Mouse (Mus musculus): ENCODE measurements around the gene Gm4881.
"Not testable (repeated sequence)": the region's sequence is repeated elsewhere in the genome, so short reads cannot be mapped to it uniquely, and the experiment has no call there.

Gene Gm4881

DNA sequence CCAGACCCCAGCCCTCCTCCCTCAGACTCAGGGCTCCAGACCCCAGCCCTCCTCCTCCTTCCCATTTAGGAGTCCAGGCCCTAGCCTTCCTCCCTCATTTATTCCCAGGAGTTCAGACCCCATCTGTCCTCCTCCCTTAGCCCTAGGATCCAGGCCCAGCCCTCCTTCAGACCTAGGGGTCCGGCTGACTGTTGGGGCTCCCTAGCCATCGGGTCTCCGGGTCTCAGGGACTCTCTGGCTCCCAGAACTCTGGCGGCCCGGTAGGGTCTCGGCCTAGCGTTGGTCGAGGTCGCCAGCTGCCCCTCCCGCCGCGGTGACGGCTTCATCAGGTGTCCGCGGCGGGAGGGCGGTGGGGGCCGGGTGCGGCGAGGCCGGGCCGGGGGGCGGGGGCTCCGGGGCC, 9.7 kb upstream of the Gm4881 start:
- no peak for DNase-seq

DNA sequence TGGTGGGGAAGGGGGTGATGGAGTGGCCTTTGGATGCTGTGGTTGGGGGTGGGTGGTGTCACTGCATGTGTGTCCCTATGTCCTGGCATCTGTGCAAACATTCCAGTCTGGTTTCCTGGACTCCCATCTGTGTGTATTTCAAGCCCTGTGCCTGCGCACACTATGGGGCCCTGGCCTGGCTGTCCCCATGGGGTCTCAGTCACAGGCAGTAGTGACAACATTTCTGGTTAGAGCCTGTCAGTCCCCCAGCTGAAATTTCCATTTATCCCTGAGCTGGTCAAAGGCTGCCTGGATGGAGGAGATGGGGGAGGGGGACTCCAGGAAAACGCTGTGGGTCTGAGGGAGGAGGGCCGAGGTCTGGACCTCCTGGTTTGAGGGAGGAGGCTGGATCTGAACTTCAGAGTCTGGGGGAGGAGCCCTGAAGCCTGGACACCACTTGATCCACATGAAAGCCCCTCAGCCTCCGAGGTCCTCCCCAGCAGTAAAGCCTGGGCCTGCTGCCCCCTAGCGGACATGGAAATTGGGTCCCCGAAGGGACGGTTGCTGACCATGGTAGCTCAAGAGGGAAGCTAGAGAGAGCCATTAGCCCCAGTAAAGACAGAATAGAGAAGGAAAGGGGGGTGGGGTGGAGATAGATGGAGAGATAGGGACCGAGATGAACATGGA, 5.8 kb upstream of the Gm4881 start:
- DNase-seq, result peak; percentile 56 to 87

DNA sequence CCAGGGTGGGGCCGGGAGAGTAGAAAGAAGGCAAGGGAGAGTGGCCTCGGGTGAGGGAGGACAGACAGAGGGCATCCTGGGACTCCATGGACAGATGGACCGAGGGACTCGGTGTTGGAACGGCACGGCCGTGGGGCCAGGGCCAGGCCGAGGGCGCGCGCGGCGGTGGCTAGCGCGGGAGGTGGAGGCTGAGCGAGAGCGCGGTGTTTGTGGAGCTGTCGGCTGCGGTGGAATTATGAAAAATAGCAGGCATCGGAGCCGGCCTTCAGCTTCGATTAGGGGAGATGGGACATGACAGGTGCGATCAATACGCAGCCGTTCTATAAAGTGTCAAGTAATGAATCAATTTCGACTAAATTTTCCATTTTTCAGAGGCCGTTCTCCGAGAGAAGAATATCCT, 4.5 kb upstream of the Gm4881 start:
- no peak for DNase-seq

DNA sequence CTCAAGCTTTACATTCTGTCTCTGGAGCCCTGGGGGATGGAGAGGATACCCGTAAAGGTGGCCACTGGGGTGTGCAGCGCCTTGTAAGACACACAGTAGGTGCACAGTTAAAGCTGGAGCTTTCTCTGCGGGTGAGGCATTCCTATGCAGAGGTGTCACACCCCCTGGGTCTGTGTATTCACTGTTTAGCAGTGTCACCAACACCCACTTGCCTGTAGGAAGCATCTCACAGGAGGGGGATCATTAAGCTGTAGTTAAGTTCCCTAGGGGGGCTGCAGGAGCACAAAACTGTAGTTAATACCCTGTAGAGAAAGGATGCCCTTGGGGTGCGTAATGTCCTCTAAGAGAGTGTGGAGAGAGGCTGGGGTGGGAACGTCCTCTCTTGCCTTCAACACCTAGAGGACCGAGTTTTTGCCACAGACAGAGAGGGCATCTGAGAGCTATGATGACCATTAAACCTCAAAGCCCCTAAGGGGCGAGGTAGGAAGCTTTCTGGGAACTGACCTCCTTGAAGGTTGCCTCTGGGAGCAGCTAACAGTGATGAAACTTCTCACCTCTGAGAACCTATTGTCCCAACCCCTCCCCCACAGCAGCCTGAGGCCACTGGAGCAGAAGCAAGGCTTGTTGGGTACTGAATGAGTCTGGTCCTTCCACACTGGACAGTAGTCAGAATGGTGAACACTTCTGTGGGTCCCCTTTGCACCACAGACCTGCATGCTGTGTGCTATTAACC, 3.2 kb upstream of the Gm4881 start:
- DNase-seq, result no peak

DNA sequence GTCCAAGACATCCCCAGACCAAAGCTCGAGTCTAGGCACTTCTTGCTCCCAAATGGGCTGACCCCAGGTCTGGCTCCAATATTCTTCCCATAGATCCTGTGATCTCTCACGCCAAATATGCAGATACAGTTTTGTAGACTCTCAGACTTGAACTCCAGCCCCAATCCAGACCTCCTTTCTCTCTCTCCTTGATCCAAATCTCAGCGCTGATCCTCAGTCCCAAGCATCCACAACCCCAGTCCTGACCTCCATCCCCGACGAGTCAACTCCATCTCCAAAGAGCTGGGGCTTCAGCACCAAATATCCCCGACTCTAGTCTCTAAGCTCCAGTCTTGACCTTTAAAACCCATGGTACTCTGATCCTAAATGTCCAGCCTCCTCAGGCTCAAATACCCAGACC, 653 bp downstream of the Gm4881 start:
- no peak for DNase-seq

DNA sequence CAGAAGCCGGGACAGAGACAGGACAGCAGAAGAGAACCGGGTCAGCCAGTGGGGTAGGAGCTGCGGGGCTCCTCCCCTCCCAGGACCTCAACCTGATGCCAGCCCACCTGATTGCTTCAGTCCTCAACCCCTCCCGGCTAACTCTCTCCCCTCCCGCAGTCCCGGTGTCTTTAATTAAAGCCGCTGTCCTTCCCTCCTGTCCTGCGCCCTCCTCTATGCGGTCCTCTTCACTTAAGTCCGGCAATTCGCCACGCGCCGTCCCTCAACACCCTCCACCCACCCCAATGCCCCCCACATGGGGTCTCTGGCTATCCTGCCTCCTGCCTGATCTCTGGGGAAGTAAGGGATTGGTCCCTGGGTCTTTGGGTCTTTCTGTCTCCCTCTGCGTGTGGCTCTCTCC, 12.6 kb downstream of the Gm4881 start:
- DNase-seq, result no peak

DNA sequence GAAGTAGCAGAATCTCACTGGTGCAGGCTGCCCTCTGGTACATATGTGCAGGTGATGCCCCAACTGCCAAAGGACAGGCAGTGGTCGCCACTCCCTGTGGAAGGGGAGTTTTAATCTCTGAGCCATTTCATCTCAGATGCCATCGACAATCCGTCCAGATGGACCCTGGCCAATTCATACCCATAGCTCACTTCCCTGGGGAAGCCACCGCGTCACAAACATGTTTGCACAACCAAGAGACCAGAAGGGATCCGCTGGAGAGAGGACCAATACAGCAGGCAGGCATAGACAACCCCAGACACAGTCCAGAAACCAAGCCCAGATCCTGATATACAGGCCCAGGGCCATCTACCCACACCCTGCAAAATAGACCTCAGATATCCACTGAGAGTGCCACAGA, 13.8 kb downstream of the Gm4881 start:
- DNase-seq, result no peak

DNA sequence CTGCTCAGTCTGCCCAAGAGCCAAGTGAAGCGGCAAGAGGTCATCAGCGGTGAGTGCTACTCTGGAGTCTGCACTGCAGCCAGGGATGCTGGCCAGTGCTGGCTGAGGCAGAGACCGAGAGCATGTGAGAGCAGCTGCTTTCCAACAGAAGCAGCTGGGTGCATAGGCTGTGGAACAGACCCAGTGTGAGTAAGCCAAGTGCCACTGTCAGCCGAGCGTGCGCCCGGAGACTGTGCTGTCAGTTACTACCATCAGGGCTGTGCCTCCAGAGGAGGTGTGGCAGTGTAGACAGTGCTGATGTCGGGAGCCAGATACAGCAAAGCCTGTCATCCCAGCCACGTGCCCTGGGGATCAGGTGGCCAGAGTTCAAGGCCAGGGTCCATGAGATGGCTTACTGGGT, 24.6 kb downstream of the Gm4881 start:
- DNase-seq, result no peak

DNA sequence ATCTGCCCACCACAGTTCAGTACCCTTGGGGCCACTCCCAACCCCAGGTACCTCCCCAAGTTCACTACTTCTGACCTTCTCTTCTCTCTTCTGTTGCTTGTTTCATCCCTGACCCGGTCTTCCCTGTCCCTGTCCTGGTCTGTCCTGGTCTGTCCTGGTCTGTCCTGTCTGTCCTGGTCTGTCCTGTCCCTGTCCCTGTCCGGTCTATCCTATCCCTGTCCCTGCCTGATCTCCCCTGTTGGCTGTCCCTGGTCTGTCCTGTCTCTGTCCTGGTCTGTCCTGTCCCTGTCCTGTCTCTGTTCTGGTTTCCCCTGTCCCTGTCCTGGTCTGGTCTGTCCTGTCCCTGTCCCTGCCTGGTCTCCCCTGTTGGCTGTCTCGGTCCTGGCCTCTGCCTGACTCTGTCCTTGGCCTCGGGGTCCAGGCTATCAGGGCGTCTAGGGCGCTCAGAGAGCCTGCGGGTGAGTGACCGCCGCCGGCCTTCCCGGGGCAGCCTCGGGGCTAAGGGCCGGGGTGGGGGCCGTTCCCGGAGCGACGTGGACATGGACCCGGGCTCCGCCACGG, 25.5 kb downstream of the Gm4881 start:
- DNase-seq, result no peak

DNA sequence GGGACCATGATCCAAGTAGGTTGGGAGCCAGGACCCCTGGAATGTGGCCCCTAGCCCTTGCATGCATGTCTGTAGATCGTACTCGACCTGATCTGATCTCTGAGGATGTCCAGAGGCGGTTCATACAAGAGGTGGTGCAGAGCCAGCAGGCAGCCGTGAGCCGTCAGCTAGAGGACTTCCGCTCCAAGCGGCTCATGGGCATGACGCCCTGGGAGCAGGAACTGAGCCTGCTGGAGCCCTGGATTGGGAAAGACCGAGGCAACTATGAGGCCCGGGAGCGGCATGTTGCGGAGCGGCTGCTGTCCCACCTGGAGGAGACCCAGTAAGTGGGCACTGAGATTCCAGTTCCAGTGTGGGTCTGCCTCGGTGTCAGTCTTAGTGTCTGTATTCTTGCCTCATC, 31.8 kb downstream of the Gm4881 start:
- DNase-seq, result no peak

DNA sequence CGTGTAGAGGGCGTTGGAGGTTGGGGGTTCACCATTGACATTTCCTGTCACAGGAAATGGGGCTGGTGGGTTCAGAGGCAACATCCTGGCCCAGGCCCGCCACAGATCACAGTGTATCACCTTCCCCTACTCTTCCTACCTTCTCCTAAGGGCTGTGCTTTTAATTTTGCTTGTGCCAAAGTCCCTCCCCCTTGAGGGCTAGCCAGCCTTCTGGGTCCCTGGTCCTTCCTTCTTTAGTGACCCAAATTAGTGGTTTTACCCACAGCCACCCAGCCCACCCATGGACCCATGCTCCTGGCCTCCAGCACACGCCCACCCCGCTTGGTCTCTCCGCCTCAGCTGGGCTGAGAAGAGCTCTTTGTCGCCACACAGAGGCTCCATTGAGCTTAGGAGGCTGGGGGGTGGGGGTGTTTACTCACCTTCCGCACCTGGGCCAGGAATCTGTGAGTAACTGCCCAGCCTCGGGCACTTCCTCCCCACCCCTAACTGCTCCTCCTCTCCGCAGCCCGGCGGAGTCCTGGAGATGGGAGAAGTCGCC, 37.0 kb downstream of the Gm4881 start:
- no peak for DNase-seq

DNA sequence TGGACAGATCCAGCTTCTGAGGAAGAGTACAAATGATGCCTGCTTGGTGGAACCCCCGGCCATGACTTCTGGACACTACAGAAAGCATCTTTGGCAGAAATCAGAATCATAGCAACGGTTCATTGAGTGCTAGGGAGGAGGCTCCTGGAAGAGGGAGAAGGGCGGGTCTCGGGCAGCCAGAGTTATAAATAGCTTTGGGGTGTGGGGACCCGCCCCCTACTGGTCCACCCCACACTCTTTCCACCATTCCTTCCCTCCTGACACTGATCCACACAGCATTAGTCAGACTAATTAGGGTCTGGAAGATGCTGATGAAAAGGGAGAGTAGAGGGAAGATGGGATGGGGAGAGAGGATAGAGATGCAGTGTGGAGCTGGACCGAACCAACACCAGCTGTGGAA, 37.7 kb downstream of the Gm4881 start:
- no peak for DNase-seq

DNA sequence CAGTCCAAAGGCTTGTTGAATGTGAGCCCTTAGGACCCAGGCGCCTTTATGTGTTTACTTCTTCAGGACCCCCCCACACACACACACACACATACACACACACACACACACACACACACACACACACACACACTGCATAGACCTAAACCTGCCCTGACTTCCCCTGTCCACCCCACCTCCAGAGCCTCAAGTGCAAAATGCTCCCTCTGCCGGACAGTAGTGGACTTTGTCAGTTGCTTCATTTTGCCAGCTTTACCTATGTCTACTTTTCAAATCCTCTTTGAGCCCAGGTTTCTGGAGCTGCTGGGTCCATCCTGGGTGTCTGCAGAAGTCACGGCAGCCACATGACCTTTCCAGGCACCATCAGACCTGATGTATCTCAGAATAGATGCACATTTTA, 39.4 kb downstream of the Gm4881 start:
- peak; percentile 72 to 81 for DNase-seq

DNA sequence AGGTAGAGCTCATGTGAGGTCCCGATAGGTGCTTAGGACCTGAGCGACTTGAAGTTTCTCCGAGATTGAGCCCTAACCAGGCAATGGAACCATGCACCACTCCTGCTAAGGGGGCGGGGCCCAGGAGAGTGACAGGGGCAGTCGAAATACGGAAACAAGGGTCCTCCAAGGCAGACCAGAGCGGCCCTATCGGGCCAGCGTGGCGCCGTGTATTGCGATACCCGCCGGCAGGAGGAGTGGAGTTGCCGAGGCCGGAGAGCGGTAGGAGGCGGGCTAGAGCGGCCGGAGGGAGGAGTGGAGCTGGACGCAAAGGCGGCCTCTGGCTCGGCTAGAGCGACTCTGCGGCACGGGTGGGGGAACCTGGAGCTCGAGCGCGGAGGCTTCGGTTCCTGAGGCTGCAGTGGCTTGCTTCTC, 40.2 kb downstream of the Gm4881 start:
- peak; percentile 98 to 99 for DNase-seq

DNA sequence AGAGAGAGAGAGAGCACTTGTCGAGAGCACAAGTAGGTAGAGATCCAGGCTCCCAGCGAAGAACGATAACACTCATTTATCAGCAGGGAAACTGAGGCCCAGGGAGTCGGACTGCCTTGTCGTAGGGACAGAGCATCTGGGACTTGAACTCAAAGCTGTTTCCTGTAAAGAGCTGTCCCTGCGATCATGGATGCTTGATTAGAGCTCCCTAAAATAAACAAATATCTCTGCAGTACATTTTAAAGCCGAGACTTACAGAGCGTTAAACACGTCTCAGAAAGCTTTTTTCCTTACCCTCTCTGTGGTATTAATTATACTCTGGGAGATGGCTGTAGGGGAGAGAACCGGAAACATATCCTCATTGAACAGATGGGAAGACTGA, 40.9 kb downstream of the Gm4881 start:
- no peak for DNase-seq

DNA sequence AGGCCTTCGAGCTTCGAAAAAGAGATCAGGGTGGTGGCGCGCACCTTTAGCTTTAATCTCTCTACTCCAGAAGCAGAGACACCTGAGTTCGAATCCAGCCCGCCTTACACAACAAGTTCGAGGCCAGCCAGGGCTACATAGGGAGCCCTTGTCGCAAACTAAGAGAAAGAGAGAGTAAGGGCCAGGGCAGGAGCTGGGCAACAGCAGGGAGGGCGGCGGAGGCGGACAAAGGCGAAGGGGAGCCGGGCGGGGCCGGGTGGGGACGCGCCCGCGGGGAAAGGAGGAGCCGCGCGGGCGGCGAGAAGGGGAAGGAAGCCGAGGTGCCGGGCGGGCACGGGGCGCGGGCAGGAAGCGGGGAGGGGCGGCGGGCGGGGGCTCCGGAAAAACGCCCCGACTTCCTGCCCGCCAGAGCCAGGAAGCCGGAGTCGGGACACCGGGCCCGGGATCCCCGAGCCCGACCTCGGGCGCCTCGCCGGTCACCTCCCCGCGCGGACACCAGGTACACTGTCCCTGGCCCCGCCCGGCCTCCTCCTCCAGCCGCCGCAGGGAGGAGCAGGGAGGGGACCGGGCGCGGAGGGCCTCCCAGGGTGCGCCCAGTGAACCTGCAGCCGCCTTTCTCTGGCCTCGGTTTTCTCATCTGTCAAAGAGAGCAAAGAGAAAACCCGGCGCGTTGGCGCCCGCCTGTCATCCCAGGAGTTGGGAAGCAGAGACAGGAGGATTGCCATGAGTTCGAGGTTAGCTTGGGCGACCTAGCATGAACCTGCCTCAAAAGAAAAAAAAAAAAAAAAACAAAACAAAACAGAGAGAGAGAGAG, 41.5 kb downstream of the Gm4881 start, which contains the start of gene Arhgef1:
Gene Arhgef1, plus strand, starts transcription at position 283 of the 814 bp plus-strand sequence.
- DNase-seq, result peak; percentile 76 to 85

DNA sequence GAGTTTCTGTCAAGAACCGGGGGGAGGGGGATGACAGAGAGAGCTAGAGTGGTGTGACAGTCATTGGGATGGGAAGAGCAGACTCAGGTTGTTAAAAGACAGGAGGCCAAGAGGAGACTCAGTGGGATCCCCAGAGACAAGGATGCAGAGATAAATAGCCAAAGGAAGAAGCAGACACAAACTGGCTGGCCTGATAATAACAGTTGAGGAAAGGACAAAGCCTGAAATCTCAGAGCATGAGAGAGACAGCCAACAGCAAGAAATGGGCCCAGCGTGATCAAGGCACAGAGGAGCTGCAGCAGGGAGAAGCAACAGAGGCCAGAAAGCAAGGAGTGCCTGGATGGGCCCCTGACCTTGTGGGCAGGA, 42.0 kb downstream of the Gm4881 start:
- no peak for DNase-seq

DNA sequence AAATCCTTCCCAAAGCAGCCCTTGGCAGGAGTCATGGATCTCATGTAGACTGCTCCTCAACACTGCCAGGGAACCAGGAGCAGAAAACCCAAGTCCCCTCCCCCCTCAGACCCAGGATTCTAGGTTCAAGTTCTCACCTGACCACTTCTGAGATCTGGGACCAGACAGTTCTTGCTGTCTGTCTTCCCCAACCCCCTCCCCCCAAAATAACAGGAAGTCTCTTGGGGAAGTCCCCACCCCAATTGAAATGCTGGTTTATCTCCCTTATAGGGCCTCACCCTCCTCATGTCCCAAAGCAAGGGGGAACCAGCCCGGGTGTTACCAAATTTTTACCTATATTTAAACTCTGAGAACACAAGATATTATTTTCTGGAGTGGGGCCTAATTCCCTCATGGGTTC, 42.5 kb downstream of the Gm4881 start:
- DNase-seq, result no peak

DNA sequence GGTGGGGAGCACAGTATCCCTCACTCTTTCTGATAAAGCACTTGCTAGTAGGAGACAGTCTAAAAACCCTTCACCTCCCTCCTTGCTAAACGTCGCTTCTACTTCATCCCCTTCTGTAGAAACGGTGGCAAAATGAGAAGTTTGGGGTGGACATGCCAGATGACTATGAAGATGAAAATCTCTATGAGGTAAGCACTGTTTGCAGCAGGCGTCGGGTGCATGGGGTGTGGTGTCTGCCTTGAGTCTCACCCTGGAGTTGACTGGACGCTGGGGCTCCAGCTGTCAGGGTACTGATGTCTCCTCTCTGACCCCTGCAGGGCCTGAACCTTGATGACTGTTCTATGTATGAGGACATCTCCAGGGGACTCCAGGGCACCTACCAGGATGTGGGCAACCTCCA, 43.2 kb downstream of the Gm4881 start:
- no peak for DNase-seq

DNA sequence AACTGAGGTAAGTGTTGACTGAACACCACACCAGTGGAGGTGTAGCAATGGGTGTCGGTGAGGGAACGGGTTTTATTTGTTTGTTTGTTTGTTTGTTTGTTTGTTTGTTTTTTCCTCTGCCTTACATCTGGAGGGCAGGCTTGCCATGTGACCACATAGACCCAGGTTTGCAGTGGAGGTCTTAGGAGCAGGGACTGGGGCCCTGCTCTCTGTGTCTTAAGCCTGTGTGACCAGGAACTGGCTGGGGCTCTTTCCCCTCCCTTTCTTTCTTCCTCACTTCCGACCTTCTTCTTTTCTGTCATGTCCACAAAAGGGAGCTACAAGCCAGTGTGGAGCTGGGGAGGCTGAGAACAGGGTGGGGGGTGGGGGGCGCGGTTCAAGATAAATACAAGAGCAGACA, 46.3 kb downstream of the Gm4881 start:
- no peak for DNase-seq

DNA sequence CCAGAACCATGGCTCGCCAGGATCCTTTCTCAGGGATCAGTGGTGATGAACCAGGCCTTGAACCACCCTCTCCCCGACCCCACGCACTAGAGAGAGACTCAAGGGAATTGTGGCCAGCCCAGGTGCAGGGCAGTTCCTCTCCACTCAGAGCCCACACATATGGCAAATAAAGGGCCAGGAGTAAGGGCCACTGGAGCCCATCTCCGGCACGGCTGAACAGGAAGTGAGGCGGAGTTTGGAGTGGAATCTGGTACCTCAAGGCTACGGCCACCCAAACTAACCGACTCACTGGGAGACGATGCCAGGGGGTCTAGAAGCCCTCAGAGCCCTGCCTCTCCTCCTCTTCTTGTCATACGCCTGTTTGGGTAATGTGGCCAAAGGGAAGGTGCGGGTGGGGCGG, 47.1 kb downstream of the Gm4881 start, which contains the start of gene Cd79a:
Gene Cd79a, plus strand, starts transcription at position 158 of the 400 bp plus-strand sequence.
- no peak for DNase-seq

DNA sequence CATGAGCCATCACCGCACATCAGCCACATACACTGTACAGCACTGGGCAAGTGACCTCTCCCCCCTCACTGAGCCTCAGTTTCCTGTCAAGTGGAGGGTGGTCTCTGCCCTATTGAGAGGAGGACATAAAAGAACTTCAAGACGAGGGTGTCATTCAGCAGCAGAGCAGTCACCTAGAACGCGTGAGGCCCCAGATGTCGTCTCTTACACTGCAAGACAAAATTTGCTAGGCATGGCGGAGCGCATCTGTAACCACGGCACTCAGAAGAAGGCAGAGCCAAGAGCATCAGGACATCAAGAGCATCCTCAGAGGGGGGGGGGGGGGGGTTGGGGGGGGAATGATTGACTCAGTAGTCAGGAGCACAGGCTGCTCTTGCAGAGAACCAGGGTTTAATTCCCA, 48.0 kb downstream of the Gm4881 start:
- DNase-seq, result no peak

DNA sequence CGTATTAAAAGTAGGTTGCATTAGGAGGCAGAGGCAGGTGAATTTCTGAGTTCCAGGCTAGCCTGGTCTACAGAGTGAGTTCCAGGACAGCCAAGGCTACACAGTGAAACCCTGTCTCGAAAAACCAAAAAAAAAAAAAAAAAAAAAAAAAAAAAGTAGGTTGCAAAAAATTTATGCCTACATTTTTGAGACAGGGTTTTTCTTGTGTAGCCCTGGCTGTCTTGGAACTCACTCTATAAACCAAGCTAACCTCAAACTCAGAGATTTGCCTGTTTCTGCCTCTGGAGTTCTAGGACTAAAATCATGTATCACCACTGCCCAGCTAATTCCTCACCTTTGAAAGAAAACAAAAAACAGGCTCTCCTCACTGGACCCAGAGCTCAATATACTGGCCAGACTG, 48.5 kb downstream of the Gm4881 start:
- DNase-seq, result not testable (repeated sequence)

Measured in kidney, postnatal 36 days (tissue).